Mouse (Mus musculus) NIH3T3 (cell line): ENCODE data around the gene Chic2.

Experiments used
- DNase-seq: peaks from one replicate; pipeline ENCODE4 v3.0.0-alpha.2; 2012; ENCODE audit warnings: low read depth

The Chic2 gene

DNA sequence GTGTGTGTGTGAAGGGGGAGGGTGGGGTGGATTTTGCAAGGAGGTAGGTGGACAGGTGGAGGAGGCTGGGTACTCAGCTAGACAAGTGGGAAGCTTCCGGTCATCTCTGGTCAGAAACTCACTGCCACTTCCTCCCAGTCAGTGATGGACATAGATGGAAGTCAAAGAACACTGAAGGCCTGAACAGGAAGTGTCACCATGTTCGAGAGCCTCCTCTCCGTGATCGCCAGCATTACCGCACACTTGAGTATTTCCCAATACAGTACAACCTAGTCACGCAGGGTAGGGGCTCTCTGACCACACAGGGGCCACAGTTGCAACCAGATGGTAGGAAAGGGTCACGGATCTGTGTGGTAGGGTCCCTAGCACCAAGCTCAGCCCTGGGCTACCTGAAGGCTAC lies 69.1 kb downstream of the Chic2 start:
- DNase-seq = no peak

DNA sequence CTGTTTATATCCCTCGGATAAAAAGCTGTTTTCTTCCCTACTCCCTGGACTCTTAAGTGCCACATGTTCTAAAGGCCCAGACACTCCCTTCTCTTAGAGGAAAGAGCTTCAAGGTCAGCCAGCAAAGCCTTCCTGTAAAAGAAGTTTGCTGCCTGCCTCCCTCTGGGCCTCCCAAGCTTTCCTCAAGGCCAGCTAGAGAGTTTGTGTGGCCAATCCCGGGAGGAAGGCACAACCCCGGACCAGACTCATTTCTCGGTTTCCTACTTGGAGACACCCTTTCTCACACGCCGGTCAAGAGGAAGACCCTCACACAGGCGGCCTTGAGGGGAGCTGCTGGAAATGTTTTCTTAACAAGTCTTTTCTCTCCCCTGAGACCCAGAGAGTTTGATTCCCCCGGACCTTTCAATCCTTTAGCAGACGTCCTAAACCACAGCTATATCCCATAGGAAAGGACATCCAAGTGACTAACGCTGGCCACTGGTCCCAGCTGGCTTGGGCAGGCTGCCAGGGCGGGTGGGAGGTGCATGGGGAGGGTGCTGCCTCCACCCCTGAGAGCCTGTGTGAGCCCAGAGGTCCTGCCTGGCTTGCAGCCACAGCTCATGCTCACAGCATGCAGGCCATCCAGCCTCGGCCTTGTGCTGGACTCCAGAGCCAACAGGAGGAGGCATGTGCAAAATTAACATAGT lies 69.7 kb downstream of the Chic2 start:
- peak; percentile 90 for DNase-seq

DNA sequence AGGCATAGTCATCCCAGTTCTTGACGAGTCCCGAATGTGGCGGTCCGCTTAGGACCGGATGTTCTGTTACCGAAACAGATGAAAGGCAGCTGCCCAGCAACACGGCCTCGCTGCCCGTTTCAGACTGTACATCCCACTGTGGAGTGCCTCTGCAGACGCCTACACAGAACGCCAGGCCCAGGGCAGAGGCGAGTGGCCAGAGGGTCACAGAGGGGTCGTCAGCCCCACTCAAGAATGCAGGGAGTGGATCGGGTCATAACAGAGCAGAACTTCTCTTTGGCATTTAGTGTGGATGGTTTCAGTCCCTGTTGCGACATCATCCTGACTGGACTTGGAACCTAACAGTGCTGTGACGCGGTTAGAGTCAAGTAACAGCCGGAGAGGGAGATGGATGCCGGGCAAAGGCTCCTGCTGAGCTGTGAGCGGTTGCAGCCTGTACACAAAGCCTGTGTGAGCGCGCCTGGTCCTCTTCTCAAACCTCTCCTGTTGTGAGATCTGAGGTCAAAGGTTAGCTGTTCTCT lies 70.5 kb downstream of the Chic2 start:
- peak; percentile 94 for DNase-seq

GRCm38 (mm10) chr5:74971418-74971817 lies 73.2 kb downstream of the Chic2 start:
- no peak for DNase-seq

GRCm38 (mm10) chr5:74969341-74969740 lies 75.2 kb downstream of the Chic2 start:
- peak; percentile 61 for DNase-seq

DNA sequence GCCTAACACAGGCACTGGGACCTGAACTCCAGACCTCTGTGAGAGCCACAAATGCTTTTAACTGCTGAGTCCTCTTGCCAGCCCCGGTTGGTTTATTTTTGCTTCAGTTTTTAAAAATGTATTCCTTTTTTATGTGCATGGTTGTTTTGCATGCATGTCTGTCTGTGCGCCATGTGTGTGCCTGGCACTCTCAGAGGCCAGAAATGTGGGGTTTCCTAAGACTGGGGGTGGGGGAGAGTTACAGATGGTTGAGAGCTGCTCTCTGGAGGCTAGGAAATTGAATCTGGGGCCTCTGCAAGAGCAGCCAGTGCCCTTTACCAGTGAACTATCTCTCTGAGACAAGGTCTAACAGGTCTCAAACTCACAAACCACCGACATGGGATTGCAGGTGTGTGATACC lies 76.7 kb downstream of the Chic2 start:
- DNase-seq = no peak

DNA sequence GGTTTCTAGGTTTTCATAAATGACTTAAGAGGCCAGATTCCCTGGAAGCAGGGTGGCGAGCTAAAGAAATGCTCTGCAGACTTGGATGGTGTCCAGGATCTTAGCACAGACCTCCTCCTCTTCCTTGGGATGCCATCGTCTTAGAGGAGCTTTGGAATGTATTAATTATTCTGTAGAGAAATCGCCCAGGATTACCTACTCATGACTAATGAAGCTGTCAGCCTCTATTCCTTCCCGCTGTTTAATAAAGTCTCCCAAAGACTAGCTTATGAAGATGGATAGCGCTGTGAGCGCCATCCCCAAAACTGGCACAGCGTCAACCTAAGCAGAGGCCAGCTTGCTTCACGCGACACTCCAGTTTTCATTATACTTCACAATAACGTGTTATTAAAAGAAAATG lies 77.7 kb downstream of the Chic2 start:
- DNase-seq = peak; percentile 27

DNA sequence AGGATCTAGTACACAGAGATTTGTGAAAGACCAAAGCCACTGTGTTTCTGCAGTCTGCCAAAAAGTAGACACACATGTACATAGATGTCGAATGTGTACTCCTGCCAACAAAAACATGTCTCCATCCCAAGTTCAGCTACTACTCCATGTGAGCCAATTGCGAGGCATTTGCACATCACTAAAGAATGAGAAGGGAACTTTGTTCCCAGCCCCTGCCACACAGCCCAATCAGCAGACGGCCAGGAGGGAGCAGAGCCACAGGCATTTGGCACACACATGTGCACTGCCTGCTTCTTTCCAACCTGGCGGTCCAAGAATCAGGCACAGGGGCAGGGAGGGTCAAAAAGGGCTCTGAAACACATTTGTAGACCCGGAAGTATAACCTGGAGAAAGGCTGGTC lies 81.8 kb downstream of the Chic2 start:
- peak; percentile 80 for DNase-seq

DNA sequence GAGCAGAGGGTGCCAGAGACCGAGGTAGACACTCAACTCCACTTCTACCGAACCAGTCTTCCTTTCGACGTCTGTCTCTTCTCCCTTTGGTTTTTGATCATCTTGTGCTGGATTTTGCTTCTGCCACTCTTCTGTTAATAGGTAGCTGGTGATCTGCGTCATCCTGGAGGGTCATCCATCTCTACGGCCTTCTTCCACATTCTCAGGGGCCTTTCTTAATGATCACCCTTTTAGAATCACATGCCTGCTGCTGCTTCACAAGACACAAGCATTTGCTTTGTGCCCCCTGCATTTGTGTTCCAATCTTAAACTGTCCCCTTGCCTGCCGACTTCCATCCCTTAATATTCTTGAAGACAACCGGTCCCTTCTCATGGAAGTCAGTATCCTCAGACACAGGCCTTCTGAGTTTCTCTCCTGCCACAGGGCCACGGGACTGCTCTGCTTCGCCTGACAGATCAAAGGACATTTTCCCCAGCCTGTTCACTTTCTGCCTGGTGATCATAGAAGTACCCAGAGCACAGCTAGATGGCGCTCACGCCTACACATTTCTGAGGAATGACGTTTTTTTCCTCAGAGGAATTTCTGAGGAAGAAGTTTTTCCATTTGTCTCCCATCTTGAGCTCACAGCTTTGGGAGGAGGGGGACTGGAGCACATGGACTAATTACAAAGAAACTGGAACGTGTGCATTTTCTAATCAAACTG lies 83.6 kb downstream of the Chic2 start:
- peak; percentile 89 for DNase-seq

- peak; percentile 46 for DNase-seq
Observed at GRCm38 (mm10) chr5:74960306-74960705, 84.3 kb downstream of the Chic2 start.

DNA sequence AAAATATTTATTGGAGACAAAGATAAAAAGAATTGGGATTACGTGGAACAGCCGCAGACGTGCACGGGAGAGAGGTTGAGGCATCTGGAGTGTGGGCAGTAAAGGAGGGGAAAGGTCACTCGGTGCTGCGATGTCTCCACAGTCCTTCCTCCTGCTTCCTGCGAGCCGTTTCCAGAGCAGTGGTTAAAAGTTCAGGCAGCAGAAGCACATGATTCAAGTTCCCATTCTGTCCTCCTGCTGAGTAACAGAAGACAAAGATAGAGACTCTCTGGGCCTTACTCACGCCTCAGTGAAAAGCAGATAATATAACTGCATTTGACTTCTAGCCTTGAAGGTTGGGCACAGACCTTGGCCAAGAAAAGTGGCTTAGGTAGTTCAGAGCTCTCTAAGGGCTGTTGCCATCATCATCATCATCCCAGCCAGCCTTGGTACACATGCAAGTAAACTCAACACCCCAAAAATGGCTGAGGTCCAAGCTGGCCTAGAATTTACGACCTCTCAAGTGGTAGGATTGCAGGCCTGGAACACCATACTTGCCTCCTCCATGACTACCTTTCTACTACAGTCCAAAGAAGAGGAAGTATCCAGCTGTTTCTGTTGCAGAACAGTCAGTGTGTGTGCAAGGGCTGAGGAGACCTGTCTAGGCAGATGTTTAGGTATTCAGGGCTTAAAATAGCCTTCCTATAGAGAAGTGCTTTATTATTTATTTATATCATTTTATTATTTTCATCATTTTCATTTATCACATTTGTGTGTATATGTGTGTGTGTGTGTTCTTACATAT lies 87.1 kb downstream of the Chic2 start:
- peak; percentile 51 for DNase-seq

- no peak for DNase-seq
Observed at GRCm38 (mm10) chr5:74956335-74956734, 88.2 kb downstream of the Chic2 start.

DNA sequence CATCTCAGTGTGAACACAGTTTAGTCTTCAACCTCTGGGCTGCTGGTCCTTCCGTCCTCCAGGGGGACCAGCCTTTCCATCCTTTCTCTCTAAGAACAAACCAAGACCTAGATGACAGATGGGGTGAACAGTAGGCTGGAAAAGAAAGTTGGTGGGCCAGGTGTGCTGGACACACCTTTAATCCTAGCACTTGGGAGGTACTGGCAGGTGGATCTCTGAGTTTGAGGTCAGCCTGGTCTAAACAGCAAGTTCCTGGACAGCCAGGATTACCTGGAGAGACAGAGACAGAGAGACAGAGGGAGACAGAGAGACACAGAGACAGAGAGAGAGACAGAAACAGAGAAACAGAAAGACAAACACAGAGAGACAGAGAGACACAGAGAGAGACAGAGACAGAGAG lies 89.0 kb downstream of the Chic2 start:
- DNase-seq = no peak

- DNase-seq = no peak
Observed at GRCm38 (mm10) chr5:74952938-74953337, 91.6 kb downstream of the Chic2 start.

DNA sequence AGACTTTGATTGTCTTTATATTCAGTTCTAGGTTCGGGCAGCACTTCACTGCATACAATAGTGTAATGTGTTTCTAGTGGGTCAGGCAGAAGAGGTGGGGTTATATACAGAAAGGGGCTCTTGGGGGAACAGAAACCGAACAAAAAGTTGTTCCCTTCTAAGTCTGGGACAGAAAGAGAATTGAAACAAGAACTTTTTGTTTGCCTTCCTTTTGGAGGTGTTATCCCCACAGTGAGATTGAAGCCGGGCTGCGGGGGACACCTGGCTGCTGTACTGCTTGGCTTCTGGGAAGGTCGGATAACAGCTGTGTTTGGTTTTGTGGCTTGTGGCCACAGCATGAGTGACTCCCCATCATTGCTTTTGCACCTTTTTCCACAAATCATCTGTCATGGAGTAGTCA lies 93.2 kb downstream of the Chic2 start:
- no peak for DNase-seq

DNA sequence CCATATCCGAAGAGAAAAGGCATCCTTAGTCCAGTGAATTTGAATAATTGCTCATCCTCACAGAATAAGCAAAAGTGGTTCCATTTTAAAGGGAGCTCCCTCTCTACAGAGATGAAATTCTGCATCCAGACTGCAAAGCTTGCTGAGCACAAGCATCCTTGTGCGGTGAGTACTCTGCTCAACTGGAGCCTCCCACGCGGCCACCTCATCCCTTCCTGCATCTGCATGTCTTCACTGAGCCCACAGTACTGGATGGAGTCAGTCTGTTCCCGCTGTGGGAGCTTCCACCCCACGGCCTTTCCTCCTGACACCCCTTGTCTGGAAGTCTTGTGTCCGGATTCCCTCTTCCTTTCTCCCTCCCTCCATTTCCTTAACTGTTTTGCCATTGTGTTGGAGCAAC lies 95.3 kb downstream of the Chic2 start:
- DNase-seq = no peak

DNA sequence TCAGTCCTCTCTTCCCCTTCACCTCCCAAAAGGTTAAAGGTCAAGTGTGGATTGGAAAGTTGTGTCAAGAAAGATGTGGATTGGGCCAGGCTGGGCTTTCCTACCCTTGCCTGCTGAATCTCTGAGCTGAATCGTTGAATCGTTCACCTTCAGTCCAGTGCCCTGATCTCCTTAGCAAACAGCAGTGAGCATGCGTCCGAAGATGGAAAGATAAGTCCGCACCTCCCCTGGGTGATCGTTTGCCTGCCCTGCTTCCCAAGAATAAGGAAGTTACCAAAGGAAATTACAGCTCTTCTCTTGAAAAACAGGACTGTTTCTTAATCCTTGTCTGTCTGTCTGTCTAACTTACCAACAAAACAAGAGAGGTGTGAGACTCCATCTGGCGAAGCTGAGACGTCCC lies 96.1 kb downstream of the Chic2 start:
- DNase-seq = no peak
